Mouse (Mus musculus) spleen, adult 12 weeks (tissue): Measurements from ENCODE around the gene Pigs.

Experiments
- DNase-seq: peaks from one replicate; pipeline ENCODE4 v3.0.0; 2022; ENCODE audit warnings: low spot score

The Pigs gene

GRCm38 (mm10) chr11:78337040-78337439 lies 8.8 kb downstream of the Pigs start:
- no peak for DNase-seq

GRCm38 (mm10) chr11:78341702-78342101 lies 13.5 kb downstream of the Pigs start:
- DNase-seq = no peak

- peak; percentile 74 for DNase-seq
Observed at GRCm38 (mm10) chr11:78343381-78344327, 15.4 kb downstream of the Pigs start, which contains the start of gene Unc119. TSS of gene Unc119 (plus strand) at chr11:78343482.

- DNase-seq = no peak
Observed at GRCm38 (mm10) chr11:78344328-78344889, 16.2 kb downstream of the Pigs start.

GRCm38 (mm10) chr11:78344890-78345715 lies 16.9 kb downstream of the Pigs start:
- no peak for DNase-seq

- DNase-seq = peak; percentile 37
Observed at GRCm38 (mm10) chr11:78345801-78346200, 17.6 kb downstream of the Pigs start.

- DNase-seq = no peak
Observed at GRCm38 (mm10) chr11:78346326-78347069, 18.3 kb downstream of the Pigs start.

GRCm38 (mm10) chr11:78347070-78347754 lies 19.0 kb downstream of the Pigs start:
- DNase-seq = peak; percentile 58

- DNase-seq = no peak
Observed at GRCm38 (mm10) chr11:78347908-78348307, 19.7 kb downstream of the Pigs start.

GRCm38 (mm10) chr11:78348474-78348873 lies 20.3 kb downstream of the Pigs start:
- DNase-seq = no peak

- no peak for DNase-seq
Observed at GRCm38 (mm10) chr11:78349441-78350358, 21.5 kb downstream of the Pigs start.

GRCm38 (mm10) chr11:78353081-78353480 lies 24.9 kb downstream of the Pigs start:
- no peak for DNase-seq

- DNase-seq = no peak
Observed at GRCm38 (mm10) chr11:78354905-78355304, 26.7 kb downstream of the Pigs start.

- DNase-seq = peak; percentile 55
Observed at GRCm38 (mm10) chr11:78355471-78356238, 27.4 kb downstream of the Pigs start.

- DNase-seq = peak; percentile 22
Observed at GRCm38 (mm10) chr11:78358330-78359007, 30.3 kb downstream of the Pigs start.

- DNase-seq = peak; percentile 60
Observed at GRCm38 (mm10) chr11:78360125-78360788, 32.0 kb downstream of the Pigs start.

GRCm38 (mm10) chr11:78360789-78361131 lies 32.5 kb downstream of the Pigs start:
- DNase-seq = no peak
